Mouse (Mus musculus): ENCODE measurements around the gene Csrp1. TPM values are rescaled to one million over a fixed set of nuclear protein-coding genes. Genes with fewer than 3 reads are reported as not detected.

Gene Csrp1
- polyA plus RNA-seq, 1 experiment = 147 TPM

DNA sequence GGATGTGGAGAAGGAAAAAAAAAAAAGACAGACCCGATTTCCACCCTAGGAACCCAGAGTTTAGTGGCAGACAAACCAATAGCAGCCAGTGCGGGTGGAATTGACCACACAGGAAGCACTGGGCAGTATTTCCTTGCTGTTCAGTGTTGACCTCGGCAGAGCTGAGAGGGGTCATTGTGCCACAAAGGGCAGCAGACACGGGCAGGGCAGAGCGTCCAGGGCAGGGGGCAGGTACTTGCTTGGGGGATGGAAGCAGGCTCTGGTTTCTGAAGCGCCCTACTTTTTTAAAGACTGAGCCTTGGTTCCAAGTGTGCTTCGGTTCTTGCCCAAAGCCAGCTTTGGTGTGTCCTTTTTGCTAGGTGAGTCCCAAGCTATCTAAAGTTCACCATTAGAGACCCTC, 50.4 kb downstream of the Csrp1 start:
- WGBS = 76% methylated on average over 7 of the region's 7 CpGs
- Histone ChIP-seq H3K4me3 (ENCODE audit: low read depth, low read length) (no peak overlapping the region), H3K27me3 (ENCODE audit: control insufficient read depth, insufficient read depth, low read length) (peaks cover 9% of the 10 kb centered on the region), H3K27ac (ENCODE audit: insufficient read depth, low read depth, low read length) (no peak overlapping the region), H3K36me3 (ENCODE audit: control insufficient read depth, insufficient read depth, low read length) (no peaks in the 10 kb centered on the region), H3K4me1 (ENCODE audit: control insufficient read depth, insufficient read depth, insufficient read length, low read length) (peaks cover 12% of the 10 kb centered on the region)
- TF ChIP-seq POLR2A (IDR thresholded peaks at IDR 0.05; ENCODE audit: low read depth, low read length) (no peak), CTCF (IDR thresholded peaks at IDR 0.05; ENCODE audit: extremely low read depth, insufficient read length, insufficient replicate concordance, low read depth, low read length) (no peak)

DNA sequence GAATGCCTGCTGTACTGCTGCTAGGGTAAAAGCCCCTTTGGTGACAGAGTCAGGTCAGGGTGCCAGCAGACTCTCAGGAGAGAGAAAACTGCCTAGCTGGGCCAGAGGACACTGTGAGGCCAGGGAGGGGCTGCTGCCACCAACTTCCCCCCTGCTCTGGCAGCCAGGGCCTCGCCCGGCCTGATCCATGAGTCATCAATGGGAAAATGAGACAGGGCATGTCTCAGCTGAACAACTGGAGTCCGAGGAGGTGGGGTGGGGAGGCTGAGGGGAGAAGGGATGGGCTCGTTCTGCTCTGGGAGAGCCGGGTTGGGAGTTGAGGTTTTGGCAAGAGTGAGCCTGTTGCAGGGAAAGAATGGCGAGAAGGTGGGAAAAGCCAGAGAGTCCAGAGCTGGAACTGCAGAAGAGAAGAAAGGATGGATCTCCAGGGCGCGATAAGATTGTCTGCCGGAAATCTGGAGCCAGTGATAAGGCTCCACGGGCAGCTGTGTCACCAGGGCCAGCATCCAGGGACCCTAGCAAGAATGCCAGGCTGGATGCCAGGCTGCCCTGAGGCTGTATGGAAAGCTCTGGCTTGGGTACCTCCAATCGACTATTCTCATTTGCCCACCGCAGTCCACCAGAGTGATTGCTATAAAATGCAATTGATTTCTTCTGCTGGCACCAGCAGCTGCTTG, 51.2 kb downstream of the Csrp1 start:
- Histone ChIP-seq H3K27me3 (ENCODE audit: control insufficient read depth, insufficient read depth, low read length) (peaks cover 5% of the 10 kb centered on the region), H3K36me3 (ENCODE audit: control insufficient read depth, insufficient read depth, low read length) (no peaks in the 10 kb centered on the region), H3K27ac (ENCODE audit: insufficient read depth, low read depth, low read length) (no peak overlapping the region), H3K4me1 (ENCODE audit: control insufficient read depth, insufficient read depth, insufficient read length, low read length) (peaks cover 11% of the 10 kb centered on the region), H3K4me3 (ENCODE audit: low read depth, low read length) (no peak overlapping the region)
- TF ChIP-seq POLR2A (IDR thresholded peaks at IDR 0.05; ENCODE audit: low read depth, low read length) = no peak
- no peak for TF ChIP-seq CTCF (IDR thresholded peaks at IDR 0.05; ENCODE audit: extremely low read depth, insufficient read length, insufficient replicate concordance, low read depth, low read length)
- WGBS = 23% methylated on average over 12 of the region's 12 CpGs

DNA sequence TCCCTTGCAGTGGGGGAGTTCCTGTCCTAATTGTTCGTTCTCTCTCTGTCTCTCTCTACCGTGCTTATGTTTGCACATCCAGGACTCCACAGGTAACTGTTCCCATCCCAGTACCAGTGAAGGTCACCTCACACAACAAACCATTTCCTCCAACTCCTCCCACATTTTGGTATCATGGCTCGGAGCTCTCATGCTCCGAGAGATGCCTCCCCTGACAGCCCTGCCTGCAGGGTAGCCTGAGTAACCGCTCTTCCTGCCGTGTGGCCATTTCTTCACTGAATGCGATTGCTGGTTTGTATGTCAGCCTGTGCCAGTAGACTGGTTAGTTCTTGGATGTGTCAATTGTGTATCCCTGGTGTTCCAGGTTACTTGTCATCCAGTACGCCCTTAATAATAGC, 51.7 kb downstream of the Csrp1 start:
- H3K4me3 ChIP-seq (ENCODE audit: low read depth, low read length) = no peak overlapping the region
- H3K4me1 ChIP-seq (ENCODE audit: control insufficient read depth, insufficient read depth, insufficient read length, low read length) = peaks cover 5% of the 10 kb centered on the region
- 74% methylated on average over 8 of the region's 8 CpGs for WGBS
- no peak overlapping the region for H3K27ac ChIP-seq (ENCODE audit: insufficient read depth, low read depth, low read length)
- TF ChIP-seq CTCF (IDR thresholded peaks at IDR 0.05; ENCODE audit: extremely low read depth, insufficient read length, insufficient replicate concordance, low read depth, low read length) (no peak), POLR2A (IDR thresholded peaks at IDR 0.05; ENCODE audit: low read depth, low read length) (no peak)
- H3K36me3 ChIP-seq (ENCODE audit: control insufficient read depth, insufficient read depth, low read length) = no peaks in the 10 kb centered on the region
- H3K27me3 ChIP-seq (ENCODE audit: control insufficient read depth, insufficient read depth, low read length) = no peaks in the 10 kb centered on the region

DNA sequence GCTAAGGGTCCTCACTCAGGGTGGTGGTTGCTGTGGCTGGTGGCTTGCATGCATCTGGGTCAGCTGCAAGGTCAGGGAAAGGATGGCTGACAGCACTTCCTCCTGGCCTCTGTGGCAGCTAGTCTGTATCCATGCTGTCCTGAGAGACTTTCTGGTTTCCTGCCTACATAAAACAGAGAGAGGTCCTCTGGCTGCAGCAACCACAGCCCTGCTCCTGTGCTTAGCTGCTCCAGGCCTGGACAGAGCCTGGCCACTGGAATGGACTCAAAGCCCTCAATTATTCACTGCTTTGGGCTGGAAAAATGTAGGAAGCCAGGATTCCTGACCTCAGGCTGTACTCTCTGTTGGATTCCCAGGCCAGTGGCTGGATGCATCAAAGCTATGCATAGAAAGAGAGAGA, 56.7 kb downstream of the Csrp1 start:
- no peak overlapping the region for H3K27ac ChIP-seq (ENCODE audit: insufficient read depth, low read depth, low read length)
- H3K36me3 ChIP-seq (ENCODE audit: control insufficient read depth, insufficient read depth, low read length) = no peaks in the 10 kb centered on the region
- TF ChIP-seq POLR2A (IDR thresholded peaks at IDR 0.05; ENCODE audit: low read depth, low read length) (no peak), CTCF (IDR thresholded peaks at IDR 0.05; ENCODE audit: extremely low read depth, insufficient read length, insufficient replicate concordance, low read depth, low read length) (no peak)
- no peak overlapping the region for H3K4me3 ChIP-seq (ENCODE audit: low read depth, low read length)
- H3K4me1 ChIP-seq (ENCODE audit: control insufficient read depth, insufficient read depth, insufficient read length, low read length) = peaks cover 5% of the 10 kb centered on the region
- H3K27me3 ChIP-seq (ENCODE audit: control insufficient read depth, insufficient read depth, low read length) = no peaks in the 10 kb centered on the region

DNA sequence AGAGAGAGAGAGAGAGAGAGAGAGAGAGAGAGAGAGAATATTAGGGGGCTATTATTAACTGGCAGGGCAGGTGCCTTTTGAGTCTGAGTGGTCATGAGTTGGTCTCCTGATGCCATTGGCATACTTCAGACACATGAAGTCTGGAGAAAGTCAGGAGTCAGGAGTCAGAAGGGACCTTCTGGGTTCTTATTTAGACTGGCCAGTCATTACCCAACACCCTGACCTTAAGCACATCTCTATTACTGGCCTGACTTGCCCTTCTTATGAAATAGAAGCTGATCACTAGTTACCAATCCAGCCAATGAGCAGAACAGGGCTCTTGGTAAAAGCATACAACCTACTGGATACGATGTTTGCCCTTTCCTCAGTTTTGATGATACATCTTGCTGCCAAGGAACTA, 57.2 kb downstream of the Csrp1 start:
- no peaks in the 10 kb centered on the region for H3K27me3 ChIP-seq (ENCODE audit: control insufficient read depth, insufficient read depth, low read length)
- TF ChIP-seq CTCF (IDR thresholded peaks at IDR 0.05; ENCODE audit: extremely low read depth, insufficient read length, insufficient replicate concordance, low read depth, low read length) = no peak
- no peak for TF ChIP-seq POLR2A (IDR thresholded peaks at IDR 0.05; ENCODE audit: low read depth, low read length)
- no peak overlapping the region for H3K27ac ChIP-seq (ENCODE audit: insufficient read depth, low read depth, low read length)
- H3K36me3 ChIP-seq (ENCODE audit: control insufficient read depth, insufficient read depth, low read length) = no peaks in the 10 kb centered on the region
- WGBS = 98% methylated on average over 1 of the region's 1 CpGs
- no peak overlapping the region for H3K4me3 ChIP-seq (ENCODE audit: low read depth, low read length)
- peaks cover 5% of the 10 kb centered on the region for H3K4me1 ChIP-seq (ENCODE audit: control insufficient read depth, insufficient read depth, insufficient read length, low read length)

DNA sequence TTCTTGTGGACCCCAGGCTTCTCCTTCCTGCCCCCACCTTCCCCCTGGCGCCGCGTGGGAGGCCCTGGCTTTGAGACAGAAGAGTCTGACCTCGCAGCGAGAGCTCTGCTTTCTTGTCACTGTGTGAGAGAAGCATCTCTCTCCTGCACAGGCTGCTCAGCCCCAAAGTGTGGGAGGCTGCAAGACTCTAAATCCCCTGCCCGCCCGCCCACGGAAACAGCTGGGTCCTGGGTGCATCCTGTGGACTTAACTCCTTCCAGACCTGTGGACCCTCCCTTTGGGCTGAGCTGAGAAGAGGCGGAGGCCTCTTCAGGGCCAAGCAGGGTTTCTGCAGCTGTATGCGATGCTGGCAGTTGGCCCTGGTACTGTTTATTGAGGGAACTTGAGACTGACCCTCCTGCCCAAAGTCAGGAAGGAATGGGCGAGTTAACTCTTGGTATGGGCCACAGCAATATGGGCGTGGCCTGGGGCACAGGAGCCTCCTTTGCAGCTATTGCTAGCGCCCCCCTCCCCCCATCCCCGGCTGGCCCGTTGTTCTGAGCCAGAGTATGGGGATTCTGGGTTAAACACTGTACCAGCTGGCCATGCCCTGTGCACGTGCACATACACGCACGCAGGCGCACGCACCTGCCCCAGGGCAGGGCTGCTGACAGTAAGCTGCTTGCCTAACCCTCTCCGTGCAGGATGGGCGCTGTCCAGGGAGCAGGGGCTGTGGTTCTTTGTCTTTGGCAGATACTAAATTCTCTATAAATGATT, 59.1 kb downstream of the Csrp1 start, which contains the start of gene Tnni1:
Gene Tnni1, plus strand, starts transcription at position 655 of the 756 bp plus-strand sequence.
- TF ChIP-seq POLR2A (IDR thresholded peaks at IDR 0.05; ENCODE audit: low read depth, low read length) (no peak), CTCF (IDR thresholded peaks at IDR 0.05; ENCODE audit: extremely low read depth, insufficient read length, insufficient replicate concordance, low read depth, low read length) (no peak)

DNA sequence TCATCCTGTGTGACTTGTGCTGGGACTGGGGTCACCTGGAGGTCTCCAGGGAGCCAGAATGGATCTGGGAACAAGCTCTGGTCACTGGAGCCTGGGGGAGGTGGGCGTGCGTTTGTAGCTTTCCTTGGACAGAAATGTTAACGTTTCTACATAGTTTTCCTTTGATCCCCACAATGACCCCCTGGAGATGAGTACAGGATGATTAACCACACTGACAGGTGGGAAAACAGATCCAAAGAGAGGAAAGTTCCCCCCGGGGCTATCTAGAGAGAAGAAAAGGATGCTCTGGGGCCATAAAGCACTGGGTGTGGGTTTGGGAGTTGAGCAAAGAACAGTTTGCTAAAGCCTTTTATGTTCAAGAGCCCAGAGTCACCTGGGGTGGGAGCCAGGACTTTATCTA, 60.8 kb downstream of the Csrp1 start:
- WGBS = 64% methylated on average over 4 of the region's 4 CpGs

More for the DNA sequence above, 59.1 kb downstream of the Csrp1 start, which contains the start of gene Tnni1:
- 17% methylated on average over 22 of the region's 22 CpGs for WGBS
- no peaks in the 10 kb centered on the region for H3K36me3 ChIP-seq (ENCODE audit: control insufficient read depth, insufficient read depth, low read length)
- no peak within 1 kb of the TSS for H3K27ac ChIP-seq (ENCODE audit: insufficient read depth, low read depth, low read length)
- H3K4me3 ChIP-seq (ENCODE audit: low read depth, low read length) = no peak within 1 kb of the TSS
- H3K27me3 ChIP-seq (ENCODE audit: control insufficient read depth, insufficient read depth, low read length) = no peaks in the 10 kb centered on the region
- H3K4me1 ChIP-seq (ENCODE audit: control insufficient read depth, insufficient read depth, insufficient read length, low read length) = peaks cover 5% of the 10 kb centered on the region

More for the DNA sequence above, 60.8 kb downstream of the Csrp1 start:
- Histone ChIP-seq H3K36me3 (ENCODE audit: control insufficient read depth, insufficient read depth, low read length) (no peaks in the 10 kb centered on the region), H3K4me3 (ENCODE audit: low read depth, low read length) (no peak overlapping the region), H3K27me3 (ENCODE audit: control insufficient read depth, insufficient read depth, low read length) (no peaks in the 10 kb centered on the region), H3K27ac (ENCODE audit: insufficient read depth, low read depth, low read length) (no peak overlapping the region), H3K4me1 (ENCODE audit: control insufficient read depth, insufficient read depth, insufficient read length, low read length) (peaks cover 5% of the 10 kb centered on the region)
- TF ChIP-seq CTCF (IDR thresholded peaks at IDR 0.05; ENCODE audit: extremely low read depth, insufficient read length, insufficient replicate concordance, low read depth, low read length) = no peak
- no peak for TF ChIP-seq POLR2A (IDR thresholded peaks at IDR 0.05; ENCODE audit: low read depth, low read length)
